Mouse (Mus musculus): Measurements from ENCODE around the gene Ass1. TPM values are rescaled to one million over a fixed set of nuclear protein-coding genes. Genes with fewer than 3 reads are reported as not detected.

The Ass1 gene
- polyA plus RNA-seq (2015; fragmentation: Nextera tagmentation; extraction: Ambion mirVana): 7.8 and 8.7 TPM in 2 replicates

DNA sequence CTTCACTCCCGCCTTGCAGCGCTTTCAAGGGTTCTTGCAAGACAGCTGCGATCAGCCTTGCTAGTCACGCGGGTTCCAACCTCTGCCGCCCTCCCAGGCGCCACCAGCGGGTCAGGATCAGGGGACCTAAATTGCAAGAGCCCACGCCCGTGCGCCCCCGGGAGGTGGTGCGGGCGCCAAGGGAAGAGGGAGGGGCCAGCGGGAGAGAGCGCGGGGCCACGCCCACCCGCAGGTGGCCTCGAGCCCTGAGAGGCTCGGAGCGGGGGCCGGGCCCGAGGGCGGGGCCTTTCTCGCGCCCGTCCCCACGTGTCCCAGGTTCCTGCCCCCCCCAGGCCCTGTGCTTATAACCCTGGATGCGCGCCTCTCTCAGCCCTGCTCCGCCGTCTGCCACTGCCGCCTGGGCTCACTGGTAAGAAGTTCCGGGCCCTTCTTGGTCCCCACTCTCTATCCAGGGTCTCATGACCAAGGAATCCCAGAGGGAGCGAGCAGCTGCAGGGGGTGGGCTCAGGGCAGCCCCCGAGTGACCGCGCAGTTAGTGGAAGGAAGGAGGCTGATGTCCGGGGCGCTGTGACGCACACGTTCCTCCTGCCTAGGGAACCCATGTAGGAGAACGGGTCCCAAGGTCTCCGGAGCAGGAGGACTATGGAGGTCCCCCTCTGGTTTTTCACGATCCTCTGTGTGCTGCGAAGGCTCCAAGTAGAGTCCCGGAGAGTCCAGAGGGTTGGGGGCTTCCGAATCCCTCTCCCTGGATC lies at the start of gene Ass1:
TSS of gene Ass1 (plus strand) at position 277 of the 752 bp plus-strand sequence.

Other genes starting within 250 kb of the Ass1 start
- 3.0 and 4.2 TPM in 2 replicates for gene Ncs1, start 224.4 kb upstream of the Ass1 start, polyA plus RNA-seq (2015; fragmentation: Nextera tagmentation; extraction: Ambion mirVana)
- gene Hmcn2, start 155.8 kb upstream of the Ass1 start, polyA plus RNA-seq (2015; fragmentation: Nextera tagmentation; extraction: Ambion mirVana): 0.02 TPM in 1 of 2 replicates, not detected in the other
- gene Fubp3, start 102.4 kb downstream of the Ass1 start, polyA plus RNA-seq (2015; fragmentation: Nextera tagmentation; extraction: Ambion mirVana): 31.6 and 35.2 TPM in 2 replicates
- gene Prdm12, start 169.8 kb downstream of the Ass1 start, polyA plus RNA-seq (2015; fragmentation: Nextera tagmentation; extraction: Ambion mirVana): not detected in 2 replicates
- 39.8 and 45.8 TPM in 2 replicates for gene Exosc2, start 200.5 kb downstream of the Ass1 start, polyA plus RNA-seq (2015; fragmentation: Nextera tagmentation; extraction: Ambion mirVana)
- 10.2 and 11.6 TPM in 2 replicates for gene Abl1, start 218.2 kb downstream of the Ass1 start, polyA plus RNA-seq (2015; fragmentation: Nextera tagmentation; extraction: Ambion mirVana)

Data from spleen, postnatal 0 days (tissue).